Mouse (Mus musculus): ENCODE measurements around the gene Acot5. TPM values are rescaled to one million over a fixed set of nuclear protein-coding genes. Genes with fewer than 3 reads are reported as not detected.
"Not testable (repeated sequence)": the region's sequence is repeated elsewhere in the genome, so short reads cannot be mapped to it uniquely, and the experiment has no call there.

Gene Acot5
- total and polyA plus RNA-seq, 3 experiments = not detected

DNA sequence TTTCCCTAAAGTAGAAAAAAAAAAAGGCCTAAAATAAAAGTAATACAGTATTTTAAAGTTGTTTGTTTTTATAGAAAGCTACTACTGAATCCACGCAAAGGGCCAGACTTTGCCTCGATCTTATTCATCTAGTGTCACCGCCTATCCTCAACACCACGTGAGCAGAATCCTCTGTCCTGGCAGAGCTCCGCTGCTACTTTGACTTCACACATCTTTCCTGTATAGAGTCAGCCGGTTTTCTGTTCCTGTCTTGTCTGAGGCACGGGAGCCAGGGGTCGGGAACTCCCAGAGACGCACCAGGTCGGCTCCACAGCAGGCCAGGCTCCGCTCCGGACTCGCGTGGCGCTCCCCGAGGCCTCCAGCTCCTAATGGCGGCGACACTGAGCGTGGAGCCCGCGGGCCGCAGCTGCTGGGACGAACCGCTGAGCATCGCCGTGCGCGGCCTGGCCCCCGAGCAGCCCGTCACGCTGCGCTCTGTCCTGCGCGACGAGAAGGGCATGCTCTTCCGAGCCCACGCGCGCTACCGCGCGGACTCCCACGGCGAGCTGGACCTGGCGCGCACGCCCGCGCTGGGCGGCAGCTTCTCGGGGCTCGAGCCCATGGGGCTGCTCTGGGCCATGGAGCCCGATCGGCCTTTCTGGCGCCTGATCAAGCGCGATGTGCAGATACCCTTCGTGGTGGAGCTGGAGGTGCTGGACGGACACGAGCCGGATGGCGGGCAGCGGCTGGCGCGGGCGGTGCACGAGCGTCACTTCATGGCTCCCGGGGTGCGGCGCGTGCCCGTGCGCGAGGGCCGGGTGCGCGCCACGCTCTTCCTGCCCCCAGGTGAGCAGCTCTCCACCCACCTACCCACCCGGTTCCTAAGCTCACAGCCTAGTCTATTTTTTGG, 31.7 kb downstream of the Acot5 start, which contains the start of gene Acot6:
TSS of gene Acot6 (plus strand) at position 51 of the 889 bp plus-strand sequence.
- not testable (repeated sequence) for H3K79me2 ChIP-seq (ENCODE audit: control insufficient read depth, insufficient read depth, low read length, poor library complexity); H3K9me3 ChIP-seq (replicated peaks; ENCODE audit: insufficient read depth, low read length); H3K27me3 ChIP-seq (ENCODE audit: control insufficient read depth in 1 of 2, insufficient read depth in 2 of 2, low read length in 2 of 2)
- peak within 1 kb of the TSS; percentile 68 to 80 for H3K4me3 ChIP-seq (ENCODE audit: control insufficient read depth in 1 of 2, insufficient read depth in 1 of 2, low read depth in 2 of 2, low read length in 2 of 2)
- peaks cover 6 to 10% of the 10 kb centered on the region in 2 experiments for H3K4me1 ChIP-seq (ENCODE audit: control insufficient read depth in 1 of 2, insufficient read depth in 2 of 2, low read length in 2 of 2)
- H3K36me3 ChIP-seq (ENCODE audit: control insufficient read depth in 1 of 2, insufficient read depth in 2 of 2, low read length in 2 of 2) = peaks cover 0 to 19% of the 10 kb centered on the region in 2 experiments; a peak in 2 of 4 replicates
- H3K9ac ChIP-seq (ENCODE audit: control insufficient read depth, low read depth, low read length, poor library complexity, severe bottlenecking) = peak within 1 kb of the TSS; percentile 85
- peak within 1 kb of the TSS; percentile 36 for H3K27ac ChIP-seq (ENCODE audit: control insufficient read depth, low read depth, low read length)
- TF ChIP-seq TCF12 (IDR thresholded peaks at IDR 0.05; ENCODE audit: low read depth, low read length) = peak; percentile 39; the same call in 1 of the 2 replicates
- TF ChIP-seq POLR2A (IDR thresholded peaks at IDR 0.05; ENCODE audit: control insufficient read depth in 1 of 2, insufficient read depth in 1 of 2, low read depth in 1 of 2, low read length in 2 of 2, poor library complexity in 1 of 2) = peak; percentile 46 to 71; a peak in 3 of 4 replicates
- TF ChIP-seq MXI1 (IDR thresholded peaks at IDR 0.05; ENCODE audit: low read depth, low read length) = peak; percentile 86
- peak; percentile 73 for TF ChIP-seq NELFE (IDR thresholded peaks at IDR 0.05; ENCODE audit: low read depth, low read length)
- peak; percentile 36 for TF ChIP-seq SIN3A (IDR thresholded peaks at IDR 0.05; ENCODE audit: low read length)
- TF ChIP-seq MYC (IDR thresholded peaks at IDR 0.05; ENCODE audit: low read depth, low read length) = 0 out of 2 replicates have a peak, but pooled peaks have one; percentile 38
- peak; percentile 91 for TF ChIP-seq USF1 (IDR thresholded peaks at IDR 0.05; ENCODE audit: low read depth, low read length)
- TF ChIP-seq POLR2AphosphoS2 (IDR thresholded peaks at IDR 0.05; ENCODE audit: low read length) = peak; percentile 63; the same call in 1 of the 2 replicates
- peak; percentile 90 for TF ChIP-seq MAX (IDR thresholded peaks at IDR 0.05; ENCODE audit: low read length)
- TF ChIP-seq USF2 (IDR thresholded peaks at IDR 0.05; ENCODE audit: borderline replicate concordance in 1 of 2, insufficient read depth in 1 of 2, low read depth in 1 of 2, low read length in 2 of 2) = peak in 1 of 2 experiments; percentile 67; a peak in 1 of 4 replicates
- DNase-seq (ENCODE audit: low read depth, low spot score) = peak; percentile 83

DNA sequence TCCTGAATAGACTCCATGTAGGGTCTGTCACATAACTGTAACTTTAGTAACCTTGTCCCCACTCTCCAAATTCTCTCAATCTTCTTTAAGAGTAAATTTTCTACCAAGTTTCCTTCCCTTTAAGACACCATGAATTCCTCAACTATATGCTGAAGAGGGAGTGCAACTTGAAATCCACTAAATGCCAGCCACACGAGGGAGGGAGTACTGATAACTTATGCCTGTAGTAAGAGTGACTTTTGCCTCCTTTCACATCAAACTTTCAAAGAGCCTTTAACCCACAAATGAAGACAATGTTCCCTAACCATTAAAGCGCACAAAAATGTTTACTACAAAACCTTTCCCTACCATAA, 32.3 kb downstream of the Acot5 start:
- no peaks in the 10 kb centered on the region for H3K27me3 ChIP-seq (ENCODE audit: control insufficient read depth in 1 of 2, insufficient read depth in 2 of 2, low read length in 2 of 2)
- peak overlapping the region; percentile 85 for H3K9ac ChIP-seq (ENCODE audit: control insufficient read depth, low read depth, low read length, poor library complexity, severe bottlenecking)
- H3K4me3 ChIP-seq (ENCODE audit: control insufficient read depth in 1 of 2, insufficient read depth in 1 of 2, low read depth in 2 of 2, low read length in 2 of 2) = peak overlapping the region; percentile 68 to 80
- H3K9me3 ChIP-seq (replicated peaks; ENCODE audit: insufficient read depth, low read length) = no peaks in the 10 kb centered on the region
- 0 out of 2 replicates have a peak overlapping the region, but pooled peaks have one; percentile 4 for H3K27ac ChIP-seq (ENCODE audit: control insufficient read depth, low read depth, low read length)
- TF ChIP-seq ZNF384 (IDR thresholded peaks at IDR 0.05; ENCODE audit: low read depth, low read length) (no peak), RCOR1 (IDR thresholded peaks at IDR 0.05; ENCODE audit: low read depth, low read length) (no peak), SIN3A (IDR thresholded peaks at IDR 0.05; ENCODE audit: low read length) (no peak), UBTF (IDR thresholded peaks at IDR 0.05; ENCODE audit: borderline replicate concordance, insufficient read depth, low read depth, low read length) (no peak), NELFE (IDR thresholded peaks at IDR 0.05; ENCODE audit: low read depth, low read length) (no peak), ETS1 (IDR thresholded peaks at IDR 0.05; ENCODE audit: low read depth, low read length) (no peak), ZMIZ1 (IDR thresholded peaks at IDR 0.05; ENCODE audit: low read depth, low read length) (no peak), ELF1 (IDR thresholded peaks at IDR 0.05; ENCODE audit: low read depth, low read length) (no peak)
- peaks cover 6 to 10% of the 10 kb centered on the region in 2 experiments for H3K4me1 ChIP-seq (ENCODE audit: control insufficient read depth in 1 of 2, insufficient read depth in 2 of 2, low read length in 2 of 2)
- DNase-seq (ENCODE audit: low read depth, low spot score) = peak; percentile 55
- peaks cover 0 to 19% of the 10 kb centered on the region in 2 experiments; a peak in 2 of 4 replicates for H3K36me3 ChIP-seq (ENCODE audit: control insufficient read depth in 1 of 2, insufficient read depth in 2 of 2, low read length in 2 of 2)
- H3K79me2 ChIP-seq (ENCODE audit: control insufficient read depth, insufficient read depth, low read length, poor library complexity) = peaks cover 2% of the 10 kb centered on the region; the same call in 1 of the 2 replicates
